Mouse (Mus musculus) gastrocnemius, postnatal 36 days (tissue): ENCODE measurements at regions not wholly inside any gene's neighbourhood (a gene's known extent, or its start where the extent isn't known, plus 50 kb on each side); places are given as distances from the start of the nearest gene placed in this dataset.
A peak's percentile ranks its signal among the peaks of the same experiment; 100 is the strongest.

Experiments
- DNase-seq, 2 experiments: peaks; one replicate each; pipeline ENCODE4 v3.0.0; 2022
- intact Hi-C: fragments of 180-260 bp; cut with DNase I; formaldehyde crosslinking; loops from one replicate; pipeline ENCODE4 v1.15.1; 2025

- DNase-seq = no peak
- intact Hi-C loops = no loop called here
Observed at GRCm38 (mm10) chr6:53147478-53147877, 79.0 kb upstream of the Jazf1 start.

- intact Hi-C loops = no loop called here
Observed at GRCm38 (mm10) chr6:53143846-53144584, 75.6 kb upstream of the Jazf1 start.

GRCm38 (mm10) chr6:53134410-53134809 lies 66.0 kb upstream of the Jazf1 start:
- no peak for DNase-seq
- intact Hi-C loops = no loop called here

More at GRCm38 (mm10) chr6:53143846-53144584, 75.6 kb upstream of the Jazf1 start:
- DNase-seq = peak; percentile 23 to 24

GRCm38 (mm10) chr6:53130717-53131330 lies 62.4 kb upstream of the Jazf1 start:
- intact Hi-C loops = no loop called here
- no peak for DNase-seq

DNA sequence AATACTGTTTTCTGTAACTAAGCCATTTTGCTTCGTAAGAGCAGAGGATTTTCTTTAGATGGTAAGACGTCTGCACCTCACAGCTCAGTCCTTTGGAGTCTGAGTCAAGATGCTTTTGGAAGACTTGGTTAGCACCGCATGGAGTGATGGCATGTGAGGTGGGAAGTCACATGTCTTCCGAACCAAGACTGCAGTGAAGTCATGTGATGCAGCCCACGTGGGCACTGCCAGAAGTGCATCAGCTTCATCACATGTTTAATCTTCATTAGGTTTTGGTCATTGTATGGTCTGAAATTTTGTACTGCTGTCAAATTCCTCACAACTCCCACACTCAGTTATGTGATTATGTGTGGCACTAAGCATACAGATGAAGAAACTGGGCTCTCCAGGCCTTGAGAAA lies 58.3 kb upstream of the Jazf1 start:
- intact Hi-C loops = no loop called here
- DNase-seq = no peak

DNA sequence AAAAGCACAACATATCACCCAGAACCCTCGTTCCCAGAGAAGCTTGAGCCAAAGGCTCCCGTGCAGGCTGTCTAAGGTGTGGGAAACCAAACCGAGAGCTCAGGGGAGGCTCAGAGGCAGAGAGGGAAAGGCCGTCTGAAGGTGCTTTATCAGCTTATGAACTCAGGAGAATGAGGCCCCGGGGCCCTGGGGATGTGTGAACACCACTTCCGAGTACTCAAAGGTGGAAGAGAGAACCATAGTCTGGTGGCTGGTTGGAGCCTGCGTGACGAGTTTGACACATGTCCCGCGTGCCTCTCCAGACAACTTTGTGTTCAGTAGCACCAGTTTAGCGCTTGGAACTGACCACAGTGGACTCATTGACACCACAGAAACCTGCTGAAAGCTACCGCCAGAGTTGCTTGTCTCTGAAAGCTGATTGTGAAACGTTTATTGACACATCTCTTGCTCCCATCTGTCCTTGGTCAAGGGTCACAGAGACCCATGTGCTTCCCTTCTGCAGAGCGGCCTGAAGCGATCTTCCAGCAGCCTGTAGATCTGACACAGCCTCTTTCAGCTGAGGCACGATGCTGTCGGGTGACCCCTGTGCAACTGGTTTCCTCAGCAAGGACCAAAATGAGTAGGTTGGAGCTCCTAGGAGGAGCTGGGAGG lies 56.5 kb upstream of the Jazf1 start:
- no peak for DNase-seq
- intact Hi-C loops = no loop called here

- intact Hi-C loops = no loop called here
- DNase-seq = no peak
Observed at GRCm38 (mm10) chr6:53120385-53120784, 52.0 kb upstream of the Jazf1 start.
